Mouse (Mus musculus) spleen, postnatal 10 days (tissue): ENCODE data around the gene Il25.

Source experiments
- DNase-seq, 2 experiments: peaks; one replicate each; pipeline ENCODE4 v3.0.0; 2021 to 2022; ENCODE audit warnings: low spot score in 2 of 2

Il25 gene

DNA sequence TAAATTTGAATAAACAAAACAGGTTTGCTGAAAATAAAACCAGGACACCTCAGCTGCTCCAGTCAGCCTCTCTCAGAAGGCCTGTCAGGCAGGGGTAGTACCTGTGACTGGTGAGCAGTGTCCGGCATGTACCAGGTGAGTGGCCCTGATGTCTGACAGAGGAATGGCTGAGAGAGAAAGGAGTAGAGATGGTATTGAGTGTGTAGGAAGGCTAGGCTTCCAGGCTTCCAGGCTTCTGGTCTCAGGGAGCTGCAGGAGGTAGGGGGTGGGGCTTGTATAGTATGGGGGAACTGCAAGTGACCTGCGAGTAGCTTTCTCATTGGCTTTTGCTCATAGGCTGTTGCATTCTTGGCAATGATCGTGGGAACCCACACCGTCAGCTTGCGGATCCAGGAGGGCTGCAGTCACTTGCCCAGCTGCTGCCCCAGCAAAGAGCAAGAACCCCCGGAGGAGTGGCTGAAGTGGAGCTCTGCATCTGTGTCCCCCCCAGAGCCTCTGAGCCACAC, at the start of gene Il25:
Gene Il25, plus strand, starts transcription at position 51 of the 506 bp plus-strand sequence.
- DNase-seq, result no peak

DNA sequence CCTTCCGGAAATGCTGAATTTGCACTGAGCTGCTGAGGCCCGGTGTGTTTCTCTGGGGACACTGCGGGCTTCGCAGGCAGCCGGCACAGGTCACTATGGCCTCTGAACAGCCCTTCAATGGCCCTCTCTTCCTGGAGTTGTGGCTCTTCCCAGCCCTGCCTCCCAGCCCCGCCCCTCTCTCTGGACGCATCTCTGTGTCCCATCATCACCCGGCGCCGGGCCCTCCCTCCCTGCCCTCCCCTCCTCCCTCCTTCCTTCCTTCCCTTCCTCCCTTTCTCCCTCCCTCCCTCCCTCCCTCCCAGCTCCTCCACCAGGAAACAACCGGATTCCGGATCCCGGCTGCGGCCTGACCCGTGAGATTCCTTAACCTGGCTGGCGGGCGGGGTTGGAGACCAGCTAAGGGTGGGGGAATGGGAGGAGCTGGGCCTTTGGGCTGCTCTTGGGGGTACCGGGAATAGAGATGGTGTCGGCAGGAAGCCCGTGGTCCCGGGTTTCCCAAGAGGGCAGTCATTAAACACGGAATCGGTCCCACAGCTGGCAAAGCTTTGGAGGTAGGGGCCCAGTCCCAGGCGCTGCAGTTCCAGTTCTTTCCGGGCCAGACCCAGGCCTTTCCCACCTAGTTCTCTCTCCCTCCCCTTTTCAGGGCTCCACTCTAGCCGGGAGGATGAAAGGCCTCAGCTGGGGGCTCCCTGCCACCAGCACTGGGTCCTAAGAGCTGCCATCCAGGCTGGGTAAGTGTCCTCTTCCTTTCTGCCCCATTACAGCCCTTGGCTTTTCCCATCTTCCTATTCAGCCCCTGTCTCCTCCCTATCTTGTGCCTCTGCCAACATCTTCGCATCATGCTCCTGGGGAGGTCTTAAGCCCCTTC, 49.1 kb upstream of the Il25 start, which contains the start of the genes Bcl2l2 and Gm20521:
Gene Bcl2l2, plus strand, starts transcription at position 224 of the 868 bp plus-strand sequence.
Gene Gm20521, plus strand, starts transcription at position 288 of the 868 bp plus-strand sequence.
- peak; percentile 26 to 71 for DNase-seq

DNA sequence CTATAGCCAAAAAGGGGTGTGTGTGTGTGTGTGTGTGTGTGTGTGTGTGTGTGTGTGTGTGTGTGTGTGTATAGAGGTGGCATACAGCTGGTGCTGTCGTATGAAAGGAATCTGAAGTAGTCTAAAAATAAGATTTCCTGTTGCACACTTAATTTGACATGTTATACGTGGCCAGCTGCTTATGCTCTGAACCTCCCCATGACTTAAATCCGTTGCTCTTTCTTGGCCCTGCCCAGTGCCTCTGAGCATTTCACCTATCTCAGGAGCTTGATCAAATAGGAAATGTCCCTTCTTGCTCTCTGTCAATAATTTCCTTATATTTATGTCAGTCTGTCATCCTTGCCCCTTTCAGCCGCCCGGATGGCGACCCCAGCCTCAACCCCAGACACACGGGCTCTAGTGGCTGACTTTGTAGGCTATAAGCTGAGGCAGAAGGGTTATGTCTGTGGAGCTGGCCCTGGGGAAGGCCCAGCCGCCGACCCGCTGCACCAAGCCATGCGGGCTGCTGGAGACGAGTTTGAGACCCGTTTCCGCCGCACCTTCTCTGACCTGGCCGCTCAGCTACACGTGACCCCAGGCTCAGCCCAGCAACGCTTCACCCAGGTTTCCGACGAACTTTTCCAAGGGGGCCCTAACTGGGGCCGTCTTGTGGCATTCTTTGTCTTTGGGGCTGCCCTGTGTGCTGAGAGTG, 48.3 kb upstream of the Il25 start:
- DNase-seq, result no peak

DNA sequence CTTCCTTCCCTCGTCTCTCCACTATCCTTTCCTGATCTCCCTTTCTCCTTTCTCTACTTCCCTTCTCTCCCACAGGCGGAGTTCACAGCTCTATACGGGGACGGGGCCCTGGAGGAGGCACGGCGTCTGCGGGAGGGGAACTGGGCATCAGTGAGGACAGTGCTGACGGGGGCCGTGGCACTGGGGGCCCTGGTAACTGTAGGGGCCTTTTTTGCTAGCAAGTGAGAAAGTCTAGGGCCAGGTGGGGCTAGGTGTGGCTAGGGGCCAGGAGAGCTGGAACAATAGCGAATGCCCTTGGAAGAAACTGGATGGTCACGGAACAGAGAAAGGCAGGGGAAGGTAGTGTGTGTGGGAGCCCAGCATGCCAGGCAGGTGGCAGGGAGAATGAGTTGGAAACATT, 47.2 kb upstream of the Il25 start:
- DNase-seq, result no peak

DNA sequence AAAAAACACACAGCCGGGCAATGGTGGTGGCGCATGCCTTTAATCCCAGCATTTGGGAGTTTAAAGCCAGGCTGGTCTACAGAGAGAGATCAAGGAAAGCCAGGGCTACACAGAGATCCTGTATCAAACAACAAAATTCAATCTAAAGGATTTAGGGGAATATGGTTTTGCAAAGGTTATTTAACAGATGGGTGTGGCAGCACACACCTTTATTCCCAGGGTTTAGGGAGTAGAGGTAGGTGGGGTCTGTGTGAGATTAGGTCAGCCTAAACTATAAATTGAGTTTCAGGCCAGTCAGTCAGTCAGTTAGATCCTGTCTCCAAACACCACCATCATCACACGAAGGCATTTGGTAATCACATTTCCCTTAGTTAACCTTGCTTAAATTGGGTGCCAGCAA, 40.3 kb upstream of the Il25 start, which contains the start of gene Pabpn1:
Gene Pabpn1, plus strand, starts transcription at position 301 of the 400 bp plus-strand sequence.
- no peak for DNase-seq

DNA sequence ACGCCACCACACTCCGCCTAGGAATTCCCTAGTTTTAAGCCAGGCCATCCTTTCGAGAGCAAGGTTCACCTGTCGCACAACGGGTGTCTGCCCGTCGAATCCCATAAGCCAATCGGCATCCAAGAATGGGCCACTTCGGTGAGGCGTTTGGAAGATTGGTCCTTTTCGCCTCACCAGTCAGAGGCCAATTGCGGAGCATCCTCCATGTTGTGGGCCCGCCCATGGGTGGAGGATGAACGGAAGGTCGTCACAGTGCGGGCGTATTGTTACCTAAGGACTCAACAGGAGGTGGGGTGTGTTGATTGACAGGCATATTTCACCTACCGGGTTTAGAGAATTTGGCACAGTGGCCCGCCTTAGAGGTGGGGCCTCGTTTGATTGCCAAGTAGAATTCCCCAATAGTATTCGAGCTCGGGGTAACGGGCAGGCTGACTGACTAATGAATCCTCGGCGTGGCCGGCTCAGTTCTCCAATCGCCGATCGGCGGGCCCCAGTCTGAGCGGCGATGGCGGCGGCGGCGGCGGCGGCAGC, 38.8 kb upstream of the Il25 start:
- peak; percentile 95 to 98 for DNase-seq

DNA sequence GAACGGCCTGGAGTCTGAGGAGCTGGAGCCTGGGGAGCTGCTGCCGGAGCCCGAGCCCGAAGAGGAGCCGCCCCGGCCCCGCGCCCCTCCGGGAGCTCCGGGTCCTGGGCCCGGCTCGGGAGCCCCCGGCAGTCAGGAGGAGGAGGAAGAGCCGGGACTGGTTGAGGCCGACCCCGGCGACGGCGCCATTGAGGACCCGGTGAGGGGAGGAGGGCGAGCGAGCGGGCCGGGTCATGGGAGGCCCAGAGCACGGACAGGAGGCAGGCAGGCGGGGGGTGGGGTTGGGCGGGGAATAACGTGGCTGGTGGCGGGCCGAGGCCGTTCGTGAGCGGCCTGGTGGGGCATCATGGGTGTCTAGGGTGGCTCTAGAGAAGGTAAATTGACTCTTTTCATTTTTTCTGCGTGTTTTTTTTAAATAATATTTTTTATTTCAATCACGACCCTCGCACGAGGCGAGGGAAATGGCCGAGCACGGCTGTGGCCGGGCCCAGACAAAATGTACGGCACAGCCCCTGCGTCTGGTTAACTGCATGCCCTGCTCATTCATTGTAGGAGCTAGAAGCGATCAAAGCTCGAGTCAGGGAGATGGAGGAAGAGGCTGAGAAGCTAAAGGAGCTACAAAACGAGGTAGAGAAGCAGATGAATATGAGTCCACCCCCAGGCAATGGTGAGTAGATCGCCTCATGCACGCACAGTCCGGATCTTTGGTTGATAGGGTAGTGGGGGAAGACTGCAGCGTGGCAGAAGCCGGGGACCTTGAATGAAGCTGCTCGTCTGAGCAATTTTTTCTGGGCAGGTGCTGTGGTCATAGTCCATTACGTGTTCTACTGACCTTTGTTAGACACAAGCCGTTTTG, 38.0 kb upstream of the Il25 start:
- peak; percentile 75 to 81 for DNase-seq

DNA sequence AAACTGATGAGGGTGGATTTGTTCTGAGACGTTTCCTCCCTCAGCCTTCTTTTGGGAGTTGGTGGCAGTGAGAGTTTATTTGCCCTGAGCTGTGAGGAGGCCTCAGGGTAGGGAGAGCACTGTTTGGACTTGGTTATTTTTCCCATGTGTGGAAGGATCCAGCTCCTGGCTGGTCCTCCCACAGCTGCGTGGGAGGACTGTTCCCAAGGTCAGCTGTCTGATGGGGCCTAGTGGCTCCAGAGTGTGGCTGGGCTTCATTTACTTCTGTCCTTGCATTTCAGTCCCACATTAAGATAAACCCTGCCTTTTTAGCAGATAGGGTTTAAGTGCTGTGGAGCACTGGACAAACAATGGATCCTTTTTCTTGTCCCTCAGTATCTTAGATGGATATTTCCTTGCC, 35.0 kb upstream of the Il25 start:
- DNase-seq, result no peak

DNA sequence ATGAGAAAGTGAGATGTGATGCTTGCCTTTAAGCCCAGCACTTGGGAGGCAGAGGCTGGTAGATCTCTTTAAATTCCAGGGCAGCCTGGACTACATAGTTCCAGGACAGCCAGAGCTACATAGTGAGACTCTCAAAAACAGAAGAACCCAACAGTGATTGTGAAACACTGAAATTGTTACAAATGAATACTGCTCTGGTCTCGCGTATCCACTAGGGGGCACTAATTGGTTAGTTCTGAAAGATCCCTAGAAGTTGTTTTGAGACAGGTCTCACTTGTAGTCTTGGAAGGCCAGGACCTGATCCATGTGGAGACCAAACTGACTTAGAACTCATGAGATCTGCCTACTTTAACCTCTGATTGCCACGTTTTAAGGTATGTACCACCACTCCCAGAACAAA, 32.1 kb upstream of the Il25 start:
- DNase-seq, result peak; percentile 23 to 60

DNA sequence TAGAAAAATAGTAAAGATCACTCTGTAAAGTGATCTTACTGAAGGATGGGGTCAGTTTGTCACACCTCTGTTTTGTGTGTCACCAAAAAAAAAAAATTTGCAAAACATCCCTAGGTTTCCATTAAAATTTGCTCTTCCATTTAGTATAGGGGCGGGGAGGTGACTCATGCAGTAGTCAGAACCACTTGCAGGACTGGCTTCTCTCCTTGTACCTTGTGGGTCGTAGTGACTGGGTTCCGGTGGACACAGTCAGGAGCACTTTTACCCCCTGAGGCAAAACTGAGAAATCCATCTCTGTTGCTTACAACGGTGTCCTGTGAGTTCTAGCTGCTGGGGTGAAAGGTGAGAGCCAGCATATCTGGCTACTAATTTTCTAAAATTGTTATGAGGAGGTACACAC, 28.9 kb upstream of the Il25 start:
- DNase-seq, result no peak

DNA sequence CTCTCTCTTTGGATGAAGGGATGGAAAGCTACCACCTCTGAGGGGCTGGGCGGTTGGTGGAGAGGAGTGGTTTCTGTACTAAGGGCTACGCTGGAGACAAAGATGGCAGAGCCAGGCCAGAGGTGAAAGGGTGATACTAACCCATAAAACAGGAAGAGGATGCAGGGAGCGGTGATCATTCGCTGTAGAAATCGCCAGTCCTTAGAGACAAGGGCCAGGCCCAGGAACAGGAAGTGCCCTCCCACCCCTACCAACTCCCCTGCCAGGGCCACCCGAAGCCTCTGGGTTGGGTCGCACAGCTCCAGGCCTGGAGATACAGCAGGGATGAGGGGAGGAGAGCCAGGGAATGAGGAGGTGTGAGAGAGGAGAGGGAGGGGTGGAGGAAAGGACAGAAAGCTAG, 23.8 kb upstream of the Il25 start:
- no peak for DNase-seq

DNA sequence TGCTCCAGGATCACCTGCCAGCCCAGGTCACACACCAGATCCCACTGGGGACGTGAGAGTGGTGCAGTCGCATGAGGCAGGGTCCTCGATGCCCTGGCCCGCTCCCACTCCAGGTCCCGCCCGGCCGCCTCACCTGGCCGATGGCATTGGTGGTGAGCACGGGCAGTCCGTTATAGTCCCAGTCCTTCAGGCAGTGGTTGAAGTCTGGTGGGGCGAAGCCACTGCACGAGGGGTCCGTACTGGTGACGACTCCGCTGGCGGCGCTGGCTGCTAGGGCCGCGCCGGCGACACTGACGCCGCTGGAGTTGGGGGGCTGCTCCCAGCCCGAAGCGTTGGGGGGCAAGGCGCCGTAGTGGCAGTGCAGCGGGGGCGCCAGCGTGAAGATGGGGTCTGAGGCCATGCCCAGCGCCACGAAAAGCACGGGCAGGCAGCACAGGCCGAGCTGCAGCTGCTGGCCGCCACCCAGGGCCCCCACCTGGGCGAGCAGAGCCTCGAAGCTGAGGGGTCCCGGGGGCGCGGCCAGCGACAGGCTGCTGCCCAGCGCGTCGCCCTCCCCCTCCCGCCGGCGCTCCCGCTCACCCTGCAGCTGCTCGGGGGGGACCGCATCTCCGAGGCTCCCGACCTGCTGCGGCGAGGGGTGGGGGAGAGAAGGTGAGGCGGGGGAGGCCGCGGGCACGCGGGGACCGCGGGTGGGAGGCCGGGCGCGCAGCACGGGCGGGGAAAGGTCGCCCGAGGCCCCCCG, 20.2 kb upstream of the Il25 start:
- no peak for DNase-seq

DNA sequence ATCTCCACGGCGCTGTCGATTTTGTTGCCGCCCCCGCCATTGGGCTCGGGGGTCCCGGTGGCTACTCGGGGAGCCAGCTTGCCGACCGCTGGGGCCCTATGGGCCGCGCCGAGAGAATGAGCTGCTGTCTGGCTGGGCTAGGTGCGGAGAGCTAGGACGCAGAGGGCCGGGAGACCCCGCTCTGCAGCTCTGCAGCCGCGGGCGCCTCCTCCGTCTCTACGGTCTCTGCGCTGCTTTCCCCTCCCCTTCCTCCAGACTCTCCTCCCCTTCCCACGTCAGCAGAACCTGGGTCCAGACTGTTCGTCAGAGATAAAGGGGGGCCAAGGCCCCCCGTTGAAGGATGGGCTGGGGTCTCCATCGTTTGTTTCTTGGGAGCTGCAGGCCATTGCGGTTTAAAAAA, 19.6 kb upstream of the Il25 start, which contains the start of gene Slc22a17:
Gene Slc22a17, minus strand, starts transcription at position 247 of the 400 bp plus-strand sequence.
- DNase-seq, result peak in 1 of 2 experiments; percentile 43

DNA sequence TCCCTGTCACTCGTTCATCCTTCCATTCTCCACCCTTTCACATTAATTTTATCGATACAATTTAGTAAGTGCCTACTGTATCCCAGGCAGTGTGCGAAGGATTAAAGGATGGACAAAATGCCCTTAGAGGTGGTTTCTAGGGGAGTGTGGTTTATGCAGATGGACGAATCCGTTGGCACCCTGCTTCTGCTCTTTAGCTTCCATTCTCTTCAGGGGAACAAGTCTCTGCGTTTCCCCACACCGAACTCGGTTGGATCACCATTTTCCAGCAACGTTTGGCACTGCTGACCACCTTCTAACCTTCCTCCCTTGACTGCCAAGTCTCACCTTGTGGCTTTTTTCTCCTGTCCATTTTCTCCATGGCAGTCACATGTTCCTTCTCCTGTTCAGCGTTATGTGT, 19.2 kb upstream of the Il25 start:
- DNase-seq, result no peak

DNA sequence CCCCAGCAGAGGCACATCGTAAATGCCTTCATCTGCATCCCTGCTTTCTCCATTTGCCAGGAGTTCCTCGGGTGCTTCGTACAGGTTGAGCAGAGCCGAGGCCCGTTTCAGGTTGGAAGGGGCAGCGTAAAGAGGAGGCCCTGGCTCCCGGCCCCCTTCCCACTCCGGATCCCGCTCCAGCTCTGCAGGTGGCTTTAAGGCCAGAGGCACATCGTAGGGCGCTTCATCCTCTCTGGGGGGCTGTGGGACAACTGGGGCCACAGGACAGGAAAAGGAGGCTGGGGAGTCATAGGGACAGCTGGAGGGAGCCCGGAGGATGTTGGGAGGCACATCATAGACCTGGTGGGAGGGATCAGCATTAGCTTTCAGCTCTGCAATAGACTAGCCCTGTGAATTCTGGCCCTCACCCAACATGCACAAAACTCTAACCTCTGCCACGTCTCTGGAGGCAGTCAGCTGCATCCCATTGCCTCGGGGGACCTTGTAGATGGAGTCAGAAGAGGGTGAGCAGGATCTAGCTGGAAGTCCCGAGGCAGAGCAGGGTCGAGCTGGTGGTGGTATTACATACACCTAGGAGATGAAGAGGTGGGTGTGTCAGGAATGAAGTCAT, 12.3 kb upstream of the Il25 start:
- no peak for DNase-seq

DNA sequence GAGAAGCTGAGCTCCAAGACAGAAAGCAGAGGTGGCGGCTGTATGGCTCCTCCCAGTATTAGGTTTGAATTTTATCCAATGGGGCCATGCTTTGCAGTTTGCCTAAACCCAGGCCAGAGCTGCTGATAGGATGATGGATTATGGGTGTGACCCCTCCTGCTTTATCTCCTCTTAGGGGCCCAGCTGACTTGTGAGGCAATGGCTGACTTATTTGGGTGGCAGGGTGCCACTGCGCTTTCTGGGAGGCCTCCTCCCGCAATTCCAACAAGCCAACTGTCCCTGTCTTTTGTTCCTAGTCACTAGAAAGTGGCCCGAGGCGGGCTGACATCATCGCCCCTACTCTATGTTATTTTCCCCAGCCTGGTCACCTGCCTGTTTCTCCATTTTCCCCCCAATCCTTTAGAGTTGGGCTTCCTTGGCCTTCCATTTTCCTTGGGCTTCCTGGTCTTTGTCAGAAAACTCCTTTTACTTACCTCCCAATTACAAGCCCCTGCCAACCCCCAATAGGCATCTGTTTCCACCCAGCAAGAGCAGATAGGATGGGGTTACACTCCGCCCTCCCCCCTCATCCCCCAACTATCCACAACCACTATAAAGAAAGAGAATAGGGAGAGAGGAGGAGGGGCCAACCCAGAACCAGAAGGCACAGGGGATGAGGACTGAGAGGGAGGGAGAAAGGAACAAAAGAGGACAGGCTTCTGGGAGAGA, 7.7 kb upstream of the Il25 start:
- DNase-seq, result no peak

DNA sequence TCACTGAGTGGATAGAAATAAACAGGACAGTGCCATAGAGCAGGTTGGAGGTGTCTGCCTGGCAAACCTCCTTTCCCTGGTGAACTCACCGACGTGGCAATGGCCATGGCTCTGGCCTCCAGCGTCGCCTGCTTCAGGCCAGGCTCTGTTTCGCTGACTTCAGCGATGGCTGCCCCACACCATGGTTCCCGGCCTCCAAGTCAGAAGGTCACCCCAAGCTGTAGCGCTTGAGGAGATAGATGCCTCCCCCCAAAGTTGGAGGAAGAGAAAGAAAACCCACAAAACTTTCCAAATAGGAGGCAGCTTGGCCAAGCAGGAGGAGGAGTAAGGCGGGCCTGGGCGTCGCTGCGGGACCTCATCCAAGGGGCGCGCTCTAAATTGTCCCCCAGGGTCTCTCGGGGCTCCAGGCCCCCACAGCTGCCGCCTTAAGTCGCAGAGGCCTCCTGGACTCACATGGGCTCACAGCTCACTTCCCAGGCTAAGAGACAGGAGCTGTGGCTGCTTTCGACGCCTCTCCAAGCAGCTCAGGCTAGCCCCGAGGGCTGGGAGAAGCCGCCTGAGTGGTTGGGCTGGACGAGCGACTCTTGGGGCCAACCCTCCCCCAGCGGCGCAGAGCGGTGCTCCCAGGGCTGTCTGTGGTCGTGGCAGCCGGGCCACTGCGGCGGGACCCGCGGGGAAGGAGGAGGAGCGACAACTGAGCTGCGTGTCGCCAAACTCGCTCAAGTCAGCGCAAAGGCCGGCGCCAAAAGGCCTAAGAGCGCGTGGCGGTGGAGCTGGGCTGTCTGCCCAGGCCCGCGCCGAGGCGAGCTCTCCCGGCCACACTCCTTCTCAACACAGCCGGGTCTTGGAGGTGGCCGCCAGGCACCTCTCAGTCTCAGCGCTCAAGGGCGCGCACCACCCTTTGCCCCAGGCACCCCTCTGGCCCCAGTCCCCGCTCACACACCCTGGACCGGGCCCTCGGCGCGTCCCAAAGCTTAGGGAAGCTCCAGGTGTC, 6.8 kb upstream of the Il25 start, which contains the start of gene Efs:
Gene Efs, minus strand, starts transcription at position 778 of the 994 bp plus-strand sequence.
- DNase-seq, result no peak
